Mouse (Mus musculus): ENCODE data around the gene Sez6. TPM values are rescaled to one million over a fixed set of nuclear protein-coding genes. Genes with fewer than 3 reads are reported as not detected.

Gene Sez6
- polyA plus RNA-seq, 1 experiment from 2014 or later = 145 TPM

DNA sequence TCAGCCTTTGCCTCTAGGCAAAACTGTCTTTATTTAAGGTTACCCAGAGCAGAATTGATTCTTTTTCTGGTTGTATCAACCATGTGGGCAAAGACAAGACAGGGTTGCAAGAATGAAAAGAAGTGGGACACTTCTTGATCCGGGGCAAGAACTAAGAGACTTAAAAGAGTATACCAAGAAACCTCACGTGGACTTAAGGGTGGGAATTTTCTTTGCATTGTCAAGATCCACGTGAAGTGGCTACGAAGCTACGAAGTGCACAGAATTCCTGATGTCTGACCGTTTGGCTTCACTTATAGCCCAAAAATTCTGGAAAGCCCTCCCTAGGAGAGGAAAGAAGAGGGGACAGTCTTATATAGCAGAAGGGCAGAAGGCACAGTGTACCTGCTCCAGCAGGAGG is 37.3 kb upstream of the Sez6 start:
- Histone ChIP-seq H3K36me3 (ENCODE audit: control insufficient read depth, insufficient read depth, low read length) (no peaks in the 10 kb centered on the region), H3K9ac (replicated peaks; ENCODE audit: low read depth, low read length) (no peak overlapping the region), H3K9me3 (ENCODE audit: control insufficient read depth, low read length) (no peaks in the 10 kb centered on the region), H3K4me2 (ENCODE audit: low read depth, low read length) (peak overlapping the region; percentile 6; the same call in 1 of the 2 replicates), H3K4me3 (ENCODE audit: low read depth, low read length) (no peak overlapping the region), H3K4me1 (ENCODE audit: control insufficient read depth, insufficient read depth, low read length) (peaks cover 47% of the 10 kb centered on the region), H3K27me3 (ENCODE audit: control insufficient read depth, insufficient read depth, low read length) (no peaks in the 10 kb centered on the region; the same call in 1 of the 2 replicates), H3K27ac (ENCODE audit: low read depth, low read length) (peak overlapping the region; percentile 87)
- no peak for ATAC-seq (ENCODE audit: low read depth)
- 20% methylated on average over 6 of the region's 6 CpGs for whole genome bisulfite sequencing

GRCm38 (mm10) chr11:77893787-77894718 is 36.5 kb upstream of the Sez6 start, which contains the start of gene Pipox:
Gene Pipox, minus strand, starts transcription at chr11:77894096.
- no peak within 1 kb of the TSS for H3K4me3 ChIP-seq (ENCODE audit: low read depth, low read length)
- H3K4me1 ChIP-seq (ENCODE audit: control insufficient read depth, insufficient read depth, low read length) = peaks cover 48% of the 10 kb centered on the region
- 6% methylated on average over 11 of the region's 11 CpGs for WGBS
- no peaks in the 10 kb centered on the region for H3K9me3 ChIP-seq (ENCODE audit: control insufficient read depth, low read length)
- no peaks in the 10 kb centered on the region; the same call in 1 of the 2 replicates for H3K27me3 ChIP-seq (ENCODE audit: control insufficient read depth, insufficient read depth, low read length)
- peak; percentile 82 for ATAC-seq (ENCODE audit: low read depth)
- H3K4me2 ChIP-seq (ENCODE audit: low read depth, low read length) = peak within 1 kb of the TSS; percentile 6; the same call in 1 of the 2 replicates
- H3K9ac ChIP-seq (replicated peaks; ENCODE audit: low read depth, low read length) = no peak within 1 kb of the TSS
- peak within 1 kb of the TSS; percentile 87 for H3K27ac ChIP-seq (ENCODE audit: low read depth, low read length)
- no peaks in the 10 kb centered on the region for H3K36me3 ChIP-seq (ENCODE audit: control insufficient read depth, insufficient read depth, low read length)

DNA sequence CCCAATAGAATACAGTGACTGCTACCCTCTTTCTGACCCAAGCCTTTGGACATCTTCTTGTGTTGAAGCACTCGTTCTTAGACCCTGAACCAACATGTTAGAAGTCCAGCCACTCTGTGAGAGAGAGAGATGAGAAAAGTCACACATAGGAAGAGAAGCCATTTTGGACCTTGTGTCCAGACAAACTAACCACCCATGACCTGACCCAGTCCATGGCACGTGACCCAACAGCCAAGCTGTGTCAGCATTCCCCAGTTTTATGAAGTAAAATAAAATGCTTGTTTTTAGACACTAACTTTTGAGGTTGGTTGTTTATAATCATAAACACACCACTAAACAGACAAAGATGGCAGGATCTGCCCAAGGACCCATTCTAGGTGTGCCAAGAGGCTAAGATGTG is 35.6 kb upstream of the Sez6 start:
- 76% methylated on average over 2 of the region's 2 CpGs for WGBS
- Histone ChIP-seq H3K9ac (replicated peaks; ENCODE audit: low read depth, low read length) (no peak overlapping the region), H3K27me3 (ENCODE audit: control insufficient read depth, insufficient read depth, low read length) (no peaks in the 10 kb centered on the region; the same call in 1 of the 2 replicates), H3K4me3 (ENCODE audit: low read depth, low read length) (no peak overlapping the region), H3K9me3 (ENCODE audit: control insufficient read depth, low read length) (no peaks in the 10 kb centered on the region), H3K36me3 (ENCODE audit: control insufficient read depth, insufficient read depth, low read length) (no peaks in the 10 kb centered on the region), H3K27ac (ENCODE audit: low read depth, low read length) (no peak overlapping the region), H3K4me2 (ENCODE audit: low read depth, low read length) (no peak overlapping the region), H3K4me1 (ENCODE audit: control insufficient read depth, insufficient read depth, low read length) (peaks cover 48% of the 10 kb centered on the region)
- ATAC-seq (ENCODE audit: low read depth) = no peak

- H3K9ac ChIP-seq (replicated peaks; ENCODE audit: low read depth, low read length) = no peak overlapping the region
- H3K36me3 ChIP-seq (ENCODE audit: control insufficient read depth, insufficient read depth, low read length) = no peaks in the 10 kb centered on the region
- ATAC-seq (ENCODE audit: low read depth) = no peak
- H3K4me1 ChIP-seq (ENCODE audit: control insufficient read depth, insufficient read depth, low read length) = peaks cover 48% of the 10 kb centered on the region
- H3K27ac ChIP-seq (ENCODE audit: low read depth, low read length) = peak overlapping the region; percentile 80
- no peaks in the 10 kb centered on the region; the same call in 1 of the 2 replicates for H3K27me3 ChIP-seq (ENCODE audit: control insufficient read depth, insufficient read depth, low read length)
- 41% methylated on average over 9 of the region's 9 CpGs for WGBS
- no peaks in the 10 kb centered on the region for H3K9me3 ChIP-seq (ENCODE audit: control insufficient read depth, low read length)
- no peak overlapping the region for H3K4me3 ChIP-seq (ENCODE audit: low read depth, low read length)
- H3K4me2 ChIP-seq (ENCODE audit: low read depth, low read length) = no peak overlapping the region; the same call in 1 of the 2 replicates
Measured at GRCm38 (mm10) chr11:77896011-77896410, 34.6 kb upstream of the Sez6 start.

- no peaks in the 10 kb centered on the region for H3K36me3 ChIP-seq (ENCODE audit: control insufficient read depth, insufficient read depth, low read length)
- no peak overlapping the region for H3K9ac ChIP-seq (replicated peaks; ENCODE audit: low read depth, low read length)
- no peaks in the 10 kb centered on the region for H3K9me3 ChIP-seq (ENCODE audit: control insufficient read depth, low read length)
- ATAC-seq (ENCODE audit: low read depth) = no peak
- H3K27me3 ChIP-seq (ENCODE audit: control insufficient read depth, insufficient read depth, low read length) = no peaks in the 10 kb centered on the region; the same call in 1 of the 2 replicates
- H3K4me1 ChIP-seq (ENCODE audit: control insufficient read depth, insufficient read depth, low read length) = peaks cover 48% of the 10 kb centered on the region
- no peak overlapping the region for H3K4me3 ChIP-seq (ENCODE audit: low read depth, low read length)
- H3K27ac ChIP-seq (ENCODE audit: low read depth, low read length) = peak overlapping the region; percentile 80
- peak overlapping the region; percentile 22; the same call in 1 of the 2 replicates for H3K4me2 ChIP-seq (ENCODE audit: low read depth, low read length)
- WGBS = 27% methylated on average over 6 of the region's 6 CpGs
Measured at GRCm38 (mm10) chr11:77896480-77896819, 34.1 kb upstream of the Sez6 start.

DNA sequence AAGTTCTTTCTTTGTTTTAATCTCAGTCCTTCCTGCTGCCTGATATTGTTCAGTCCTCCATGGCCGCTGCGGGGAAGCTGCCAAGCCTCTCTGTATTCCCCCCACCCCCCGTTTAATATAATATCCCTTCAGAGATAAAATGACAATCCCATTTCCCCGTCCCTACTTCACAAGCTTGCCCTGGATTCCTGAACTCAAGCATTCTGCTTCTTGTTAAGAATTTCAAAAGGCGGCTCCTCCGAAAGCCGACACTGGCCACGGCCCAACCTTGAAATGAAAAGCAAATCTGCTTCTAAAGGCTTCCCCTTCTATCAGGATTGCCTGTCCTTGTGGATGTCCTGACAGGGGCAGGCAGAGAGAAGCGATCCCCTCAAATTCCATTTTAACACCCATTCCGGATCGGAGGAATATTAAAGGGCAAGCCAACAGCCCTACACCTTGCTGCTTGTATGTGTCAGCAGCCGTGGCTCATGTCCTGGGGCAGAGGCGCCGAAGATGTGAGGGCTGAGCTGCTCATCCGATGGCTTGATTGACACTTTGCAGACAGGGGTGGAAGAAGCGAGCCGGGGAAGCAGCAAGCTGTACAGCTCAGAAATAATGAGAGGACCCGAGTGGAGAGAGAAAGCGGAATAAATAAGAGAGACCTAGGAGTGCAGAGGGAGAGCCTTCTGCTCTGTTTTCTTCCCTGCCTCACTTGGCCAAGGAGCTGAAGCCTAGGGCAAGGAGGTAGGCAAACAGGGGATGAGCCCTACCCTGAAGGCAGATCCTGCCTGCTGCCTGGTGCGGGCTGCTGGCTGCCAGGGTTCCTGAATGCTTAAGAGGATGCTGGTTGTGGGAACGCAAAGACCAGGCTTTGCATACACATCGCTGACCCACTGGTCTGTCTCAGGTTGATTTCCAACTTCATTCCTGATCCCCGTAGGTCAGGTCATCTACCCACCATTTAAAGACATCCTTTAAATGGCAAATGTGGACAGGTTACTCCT is 33.5 kb upstream of the Sez6 start:
- no peak for ATAC-seq (ENCODE audit: low read depth)
- Histone ChIP-seq H3K9ac (replicated peaks; ENCODE audit: low read depth, low read length) (peak overlapping the region; percentile 37; the same call in 1 of the 2 replicates), H3K36me3 (ENCODE audit: control insufficient read depth, insufficient read depth, low read length) (no peaks in the 10 kb centered on the region), H3K4me3 (ENCODE audit: low read depth, low read length) (no peak overlapping the region), H3K4me2 (ENCODE audit: low read depth, low read length) (peak overlapping the region; percentile 22), H3K4me1 (ENCODE audit: control insufficient read depth, insufficient read depth, low read length) (peaks cover 48% of the 10 kb centered on the region), H3K27ac (ENCODE audit: low read depth, low read length) (peak overlapping the region; percentile 80), H3K9me3 (ENCODE audit: control insufficient read depth, low read length) (no peaks in the 10 kb centered on the region), H3K27me3 (ENCODE audit: control insufficient read depth, insufficient read depth, low read length) (no peaks in the 10 kb centered on the region; the same call in 1 of the 2 replicates)
- 20% methylated on average over 23 of the region's 23 CpGs for WGBS

DNA sequence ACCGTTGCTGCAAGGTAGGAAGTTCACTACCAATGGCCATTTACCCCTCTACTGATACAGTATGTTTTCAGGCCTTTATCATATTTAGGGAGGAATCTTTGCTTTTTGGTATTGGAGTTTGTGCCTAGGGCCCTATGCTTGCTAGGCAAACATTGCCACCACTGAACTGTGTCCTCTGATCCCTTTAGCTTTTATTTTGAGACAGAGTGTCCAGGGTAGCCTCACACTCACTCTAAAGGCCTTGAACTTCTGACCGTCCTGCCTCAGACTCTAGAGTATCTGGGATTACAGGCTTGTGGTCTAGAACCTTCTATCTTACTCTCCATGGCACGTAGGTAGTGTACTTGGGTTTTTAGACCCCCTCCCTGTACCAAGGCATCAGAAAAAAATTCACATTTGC is 30.4 kb upstream of the Sez6 start:
- H3K27me3 ChIP-seq (ENCODE audit: control insufficient read depth, insufficient read depth, low read length) = no peaks in the 10 kb centered on the region; the same call in 1 of the 2 replicates
- 86% methylated on average over 3 of the region's 3 CpGs for WGBS
- ATAC-seq (ENCODE audit: low read depth) = no peak
- no peak overlapping the region for H3K4me2 ChIP-seq (ENCODE audit: low read depth, low read length)
- peaks cover 29% of the 10 kb centered on the region for H3K4me1 ChIP-seq (ENCODE audit: control insufficient read depth, insufficient read depth, low read length)
- H3K9me3 ChIP-seq (ENCODE audit: control insufficient read depth, low read length) = no peaks in the 10 kb centered on the region
- no peak overlapping the region for H3K9ac ChIP-seq (replicated peaks; ENCODE audit: low read depth, low read length)
- no peaks in the 10 kb centered on the region for H3K36me3 ChIP-seq (ENCODE audit: control insufficient read depth, insufficient read depth, low read length)
- no peak overlapping the region for H3K27ac ChIP-seq (ENCODE audit: low read depth, low read length)
- no peak overlapping the region for H3K4me3 ChIP-seq (ENCODE audit: low read depth, low read length)

DNA sequence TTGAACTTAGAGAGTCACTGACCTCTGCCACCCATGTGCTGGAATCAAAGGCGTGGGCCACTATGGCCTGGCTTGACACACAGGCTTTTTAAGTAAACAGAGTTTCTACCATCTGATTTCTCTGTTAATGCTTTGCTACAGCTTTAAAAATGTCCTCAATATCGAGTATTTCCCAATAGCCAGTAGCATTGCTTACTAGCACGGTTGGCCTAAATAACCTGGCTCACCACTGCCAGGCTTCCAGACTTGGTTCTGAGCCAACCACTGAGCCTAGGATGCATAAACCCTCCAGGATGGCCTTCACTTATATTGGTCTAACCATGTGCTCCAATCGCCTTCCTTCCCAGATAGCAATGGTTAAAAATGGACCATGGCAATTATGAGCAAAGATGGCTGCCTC is 29.9 kb upstream of the Sez6 start:
- Histone ChIP-seq H3K27me3 (ENCODE audit: control insufficient read depth, insufficient read depth, low read length) (no peaks in the 10 kb centered on the region; the same call in 1 of the 2 replicates), H3K27ac (ENCODE audit: low read depth, low read length) (no peak overlapping the region), H3K9me3 (ENCODE audit: control insufficient read depth, low read length) (no peaks in the 10 kb centered on the region), H3K36me3 (ENCODE audit: control insufficient read depth, insufficient read depth, low read length) (no peaks in the 10 kb centered on the region), H3K4me1 (ENCODE audit: control insufficient read depth, insufficient read depth, low read length) (peaks cover 24% of the 10 kb centered on the region), H3K4me2 (ENCODE audit: low read depth, low read length) (no peak overlapping the region), H3K9ac (replicated peaks; ENCODE audit: low read depth, low read length) (no peak overlapping the region), H3K4me3 (ENCODE audit: low read depth, low read length) (no peak overlapping the region)
- WGBS = 87% methylated on average over 4 of the region's 4 CpGs
- no peak for ATAC-seq (ENCODE audit: low read depth)

All from neural tube, embryonic 14.5 days (tissue).